Comparison of ENCODE assay signal across 18 mouse cellular contexts in genomic region chr11:69884240-69884639, GRCm38 (mm10). TPM values are rescaled to one million over a fixed set of nuclear protein-coding genes. Genes with fewer than 3 reads are reported as not detected.
DNase-seq lines count a peak whose midpoint lies in the region; ATAC-seq and TF ChIP-seq lines count a peak whose summit lies in the region.
"Had no signal": no experiment of that assay in that cellular context is flagged by ENCODE, and none has a peak within 500 bp of the region (broad histone marks: within the 10 kb centered on the region; RNA-seq: fewer than 3 reads in every experiment).

No protein-coding gene starts in this region.

- no peak for ATAC-seq in hindbrain, embryonic 14.5 days (ENCODE audit: low FRiP score)
- no peak for ATAC-seq in midbrain, embryonic 15.5 days (replicated peaks)
- ATAC-seq in kidney, postnatal 0 days (replicated peaks; ENCODE audit: low FRiP score, low read depth), result no peak
- ATAC-seq: forebrain, embryonic 13.5 days; hindbrain, embryonic 16.5 days had no signal

- no peak for DNase-seq in hindbrain, embryonic 10.5 days (ENCODE audit: low spot score)
- DNase-seq in hindbrain, embryonic 14.5 days (ENCODE audit: low spot score), result no peak
- DNase-seq in midbrain, embryonic 10.5 days (ENCODE audit: low spot score), result no peak
- no peak for DNase-seq in kidney, postnatal 0 days (ENCODE audit: low spot score)
- no peak for DNase-seq in left cerebral cortex, adult 18-20 months (ENCODE audit: low spot score in 2 of 2)
- DNase-seq in MN1 (ENCODE audit: low spot score), result no peak
- DNase-seq: cerebellum, adult 18-20 months; gastrocnemius, postnatal 25 days; right cerebral cortex, postnatal 25 days had no signal

- H3K9ac ChIP-seq in hindbrain, embryonic 14.5 days, result no peak overlapping the region
- no peak overlapping the region for H3K9ac ChIP-seq in midbrain, embryonic 15.5 days
- H3K9ac ChIP-seq in kidney, postnatal 0 days (ENCODE audit: low read depth, low read length), result no peak overlapping the region
- H3K9ac ChIP-seq: forebrain, embryonic 13.5 days had no signal

- H3K4me3 ChIP-seq in hindbrain, embryonic 10.5 days, result no peak overlapping the region
- no peak overlapping the region for H3K4me3 ChIP-seq in hindbrain, embryonic 14.5 days (replicated peaks; ENCODE audit: low read length)
- no peak overlapping the region for H3K4me3 ChIP-seq in midbrain, embryonic 10.5 days
- no peak overlapping the region for H3K4me3 ChIP-seq in midbrain, embryonic 15.5 days
- H3K4me3 ChIP-seq in kidney, postnatal 0 days (replicated peaks; ENCODE audit: low read depth, low read length), result no peak overlapping the region
- H3K4me3 ChIP-seq: forebrain, embryonic 13.5 days; layer of hippocampus, adult 2 months had no signal

- no peak for TF ChIP-seq CTCF in kidney, postnatal 0 days (IDR thresholded peaks at IDR 0.05; ENCODE audit: low read depth)

- no peaks in the 10 kb centered on the region for H3K9me3 ChIP-seq in hindbrain, embryonic 10.5 days
- no peaks in the 10 kb centered on the region for H3K9me3 ChIP-seq in hindbrain, embryonic 14.5 days (ENCODE audit: control insufficient read depth, low read length)
- H3K9me3 ChIP-seq in midbrain, embryonic 10.5 days (replicated peaks), result no peaks in the 10 kb centered on the region
- no peaks in the 10 kb centered on the region for H3K9me3 ChIP-seq in midbrain, embryonic 15.5 days
- H3K9me3 ChIP-seq in kidney, postnatal 0 days (replicated peaks; ENCODE audit: low read length), result no peaks in the 10 kb centered on the region
- H3K9me3 ChIP-seq: forebrain, embryonic 13.5 days had no signal

- peaks cover 39% of the 10 kb centered on the region for H3K4me1 ChIP-seq in hindbrain, embryonic 10.5 days (replicated peaks)
- peaks cover 16% of the 10 kb centered on the region; the same call in 1 of the 2 replicates for H3K4me1 ChIP-seq in hindbrain, embryonic 14.5 days (replicated peaks; ENCODE audit: control insufficient read depth, insufficient read depth, low read length)
- H3K4me1 ChIP-seq in midbrain, embryonic 10.5 days, result peaks cover 31% of the 10 kb centered on the region
- peaks cover 17% of the 10 kb centered on the region for H3K4me1 ChIP-seq in midbrain, embryonic 15.5 days
- H3K4me1 ChIP-seq in kidney, postnatal 0 days (replicated peaks; ENCODE audit: insufficient read depth, low read length), result peaks cover 15% of the 10 kb centered on the region

- H3K36me3 ChIP-seq in hindbrain, embryonic 10.5 days, result no peaks in the 10 kb centered on the region
- no peaks in the 10 kb centered on the region for H3K36me3 ChIP-seq in hindbrain, embryonic 14.5 days (replicated peaks; ENCODE audit: control insufficient read depth, insufficient read depth)
- H3K36me3 ChIP-seq in midbrain, embryonic 10.5 days, result no peaks in the 10 kb centered on the region
- H3K36me3 ChIP-seq in midbrain, embryonic 15.5 days (replicated peaks), result no peaks in the 10 kb centered on the region
- H3K36me3 ChIP-seq in kidney, postnatal 0 days (ENCODE audit: insufficient read depth, low read length), result no peaks in the 10 kb centered on the region

- 80% methylated on average over 9 of the region's 9 CpGs for WGBS in hindbrain, embryonic 10.5 days
- WGBS in hindbrain, embryonic 14.5 days, result 83% methylated on average over 9 of the region's 9 CpGs
- WGBS in midbrain, embryonic 10.5 days, result 80% methylated on average over 9 of the region's 9 CpGs
- WGBS in midbrain, embryonic 15.5 days, result 78% methylated on average over 9 of the region's 9 CpGs
- WGBS in kidney, postnatal 0 days, result 48% methylated on average over 9 of the region's 9 CpGs

- peaks cover 18% of the 10 kb centered on the region for H3K27me3 ChIP-seq in hindbrain, embryonic 10.5 days (ENCODE audit: insufficient read depth, poor library complexity, severe bottlenecking)
- H3K27me3 ChIP-seq in hindbrain, embryonic 14.5 days (ENCODE audit: control insufficient read depth, insufficient read depth, low read length), result peaks cover 15% of the 10 kb centered on the region
- H3K27me3 ChIP-seq in midbrain, embryonic 10.5 days (ENCODE audit: low read depth, poor library complexity, severe bottlenecking), result peaks cover 16% of the 10 kb centered on the region
- H3K27me3 ChIP-seq in midbrain, embryonic 15.5 days (replicated peaks), result peaks cover 17% of the 10 kb centered on the region
- H3K27me3 ChIP-seq in kidney, postnatal 0 days (ENCODE audit: insufficient read depth, low read length), result no peaks in the 10 kb centered on the region
- H3K27me3 ChIP-seq: CH12.LX had no signal

- peak overlapping the region; percentile 40; the same call in 1 of the 2 replicates for H3K27ac ChIP-seq in hindbrain, embryonic 10.5 days
- no peak overlapping the region for H3K27ac ChIP-seq in hindbrain, embryonic 14.5 days
- 0 out of 2 replicates have a peak overlapping the region, but pooled peaks have one; percentile 17 for H3K27ac ChIP-seq in midbrain, embryonic 10.5 days (replicated peaks)
- H3K27ac ChIP-seq in midbrain, embryonic 15.5 days, result no peak overlapping the region
- H3K27ac ChIP-seq in kidney, postnatal 0 days, result peak overlapping the region; percentile 2; the same call in 1 of the 2 replicates
- H3K27ac ChIP-seq: forebrain, embryonic 13.5 days; layer of hippocampus, adult 2 months had no signal

- no peak overlapping the region for H3K4me2 ChIP-seq in hindbrain, embryonic 14.5 days (replicated peaks)
- H3K4me2 ChIP-seq in midbrain, embryonic 15.5 days, result no peak overlapping the region
- peak overlapping the region; percentile 30; the same call in 1 of the 2 replicates for H3K4me2 ChIP-seq in kidney, postnatal 0 days (ENCODE audit: low read length)
- H3K4me2 ChIP-seq: forebrain, embryonic 13.5 days had no signal

RNA-seq across cellular contexts. Expression of gene Kctd11, which starts 3.0 kb away (rescaled TPM):
- polyA plus RNA-seq in hindbrain, embryonic 10.5 days (2016; fragmentation: Nextera tagmentation; extraction: Ambion mirVana), result 5.2 and 6.8 TPM in 2 replicates
- 2.2 and 2.3 TPM in 2 replicates for polyA plus RNA-seq in hindbrain, embryonic 14.5 days (2014; fragmentation: Nextera tagmentation; extraction: Ambion mirVana)
- 6.4 and 7.0 TPM in 2 replicates for polyA plus RNA-seq in midbrain, embryonic 10.5 days (2016; fragmentation: Nextera tagmentation; extraction: Ambion mirVana)
- polyA plus RNA-seq in midbrain, embryonic 15.5 days (2015; fragmentation: Nextera tagmentation; extraction: Ambion mirVana), result 1.7 and 1.9 TPM in 2 replicates
- 7.7 and 7.8 TPM in 2 replicates for polyA plus RNA-seq in kidney, postnatal 0 days (2015; fragmentation: Nextera tagmentation; extraction: Ambion mirVana)
- 1 to 10 TPM; 1.2 to 1.4 TPM for total RNA-seq in left cerebral cortex, adult 18-20 months (2021)

RNA-seq across cellular contexts. Expression of gene Tmem95, which starts 6.4 kb away (rescaled TPM):
- not detected in 2 replicates for polyA plus RNA-seq in hindbrain, embryonic 10.5 days (2016; fragmentation: Nextera tagmentation; extraction: Ambion mirVana)
- polyA plus RNA-seq in hindbrain, embryonic 14.5 days (2014; fragmentation: Nextera tagmentation; extraction: Ambion mirVana), result not detected in 2 replicates
- polyA plus RNA-seq in midbrain, embryonic 10.5 days (2016; fragmentation: Nextera tagmentation; extraction: Ambion mirVana), result not detected in 2 replicates
- not detected in 2 replicates for polyA plus RNA-seq in midbrain, embryonic 15.5 days (2015; fragmentation: Nextera tagmentation; extraction: Ambion mirVana)
- not detected in 2 replicates for polyA plus RNA-seq in kidney, postnatal 0 days (2015; fragmentation: Nextera tagmentation; extraction: Ambion mirVana)
- not detected for total RNA-seq in left cerebral cortex, adult 18-20 months (2021)
- total RNA-seq: CH12.LX; gastrocnemius, postnatal 25 days; layer of hippocampus, adult 2 months; left cerebral cortex, postnatal 25 days; megakaryocyte progenitor cell, adult 5-6 weeks; monocyte, adult 5-6 weeks had no signal
- polyA plus RNA-seq: forebrain, embryonic 13.5 days; hindbrain, embryonic 16.5 days; stomach, embryonic 14.5 days had no signal

RNA-seq across cellular contexts. Expression of gene Acap1, which starts 11.1 kb away (rescaled TPM):
- 1.2 and 1.4 TPM in 2 replicates for polyA plus RNA-seq in hindbrain, embryonic 10.5 days (2016; fragmentation: Nextera tagmentation; extraction: Ambion mirVana)
- polyA plus RNA-seq in hindbrain, embryonic 14.5 days (2014; fragmentation: Nextera tagmentation; extraction: Ambion mirVana), result 0.20 and 0.33 TPM in 2 replicates
- polyA plus RNA-seq in midbrain, embryonic 10.5 days (2016; fragmentation: Nextera tagmentation; extraction: Ambion mirVana), result 1.0 and 1.2 TPM in 2 replicates
- 0.46 and 0.52 TPM in 2 replicates for polyA plus RNA-seq in midbrain, embryonic 15.5 days (2015; fragmentation: Nextera tagmentation; extraction: Ambion mirVana)
- 0.33 and 0.48 TPM in 2 replicates for polyA plus RNA-seq in kidney, postnatal 0 days (2015; fragmentation: Nextera tagmentation; extraction: Ambion mirVana)
- under 1 TPM in 1 of 2 experiments, not detected in 1; 0.14 TPM for total RNA-seq in left cerebral cortex, adult 18-20 months (2021)
- total RNA-seq: layer of hippocampus, adult 2 months; left cerebral cortex, postnatal 25 days had no signal

RNA-seq across cellular contexts. Expression of gene 2810408A11Rik, which starts 16.5 kb away (rescaled TPM):
- polyA plus RNA-seq in hindbrain, embryonic 10.5 days (2016; fragmentation: Nextera tagmentation; extraction: Ambion mirVana), result 11.4 and 15.2 TPM in 2 replicates
- polyA plus RNA-seq in hindbrain, embryonic 14.5 days (2014; fragmentation: Nextera tagmentation; extraction: Ambion mirVana), result 5.4 and 7.6 TPM in 2 replicates
- 14.8 and 20.5 TPM in 2 replicates for polyA plus RNA-seq in midbrain, embryonic 10.5 days (2016; fragmentation: Nextera tagmentation; extraction: Ambion mirVana)
- 11.1 and 11.8 TPM in 2 replicates for polyA plus RNA-seq in midbrain, embryonic 15.5 days (2015; fragmentation: Nextera tagmentation; extraction: Ambion mirVana)
- polyA plus RNA-seq in kidney, postnatal 0 days (2015; fragmentation: Nextera tagmentation; extraction: Ambion mirVana), result 12.5 and 13.0 TPM in 2 replicates
- total RNA-seq in left cerebral cortex, adult 18-20 months (2021), result under 1 TPM; 0.35 to 0.72 TPM
- total RNA-seq: gastrocnemius, postnatal 25 days; monocyte, adult 5-6 weeks had no signal

RNA-seq across cellular contexts. Expression of gene Neurl4, which starts 16.6 kb away (rescaled TPM):
- polyA plus RNA-seq in hindbrain, embryonic 10.5 days (2016; fragmentation: Nextera tagmentation; extraction: Ambion mirVana), result 12.5 and 13.4 TPM in 2 replicates
- polyA plus RNA-seq in hindbrain, embryonic 14.5 days (2014; fragmentation: Nextera tagmentation; extraction: Ambion mirVana), result 25.6 and 28.1 TPM in 2 replicates
- polyA plus RNA-seq in midbrain, embryonic 10.5 days (2016; fragmentation: Nextera tagmentation; extraction: Ambion mirVana), result 12.8 and 14.3 TPM in 2 replicates
- polyA plus RNA-seq in midbrain, embryonic 15.5 days (2015; fragmentation: Nextera tagmentation; extraction: Ambion mirVana), result 23.2 and 24.2 TPM in 2 replicates
- polyA plus RNA-seq in kidney, postnatal 0 days (2015; fragmentation: Nextera tagmentation; extraction: Ambion mirVana), result 9.7 and 12.7 TPM in 2 replicates
- total RNA-seq in left cerebral cortex, adult 18-20 months (2021), result 100 to 1,000 TPM; 116 to 118 TPM

Comparison
In these comparisons a context has a peak if more than half of its experiments do, and no peak if none do; other contexts are left out.
1. H3K27ac ChIP-seq: peak in hindbrain, embryonic 10.5 days (single experiment), midbrain, embryonic 10.5 days (single experiment) and kidney, postnatal 0 days (single experiment); none in hindbrain, embryonic 14.5 days (single experiment) and midbrain, embryonic 15.5 days (single experiment).